Mouse (Mus musculus) spleen, postnatal 10 days (tissue): ENCODE data around the gene Sec14l2.
A peak's percentile ranks its signal among the peaks of the same experiment; 100 is the strongest.

ENCODE experiments used
- DNase-seq, 2 experiments: peaks; one replicate each; pipeline ENCODE4 v3.0.0; 2021 to 2022; ENCODE audit warnings: low spot score in 2 of 2

Gene Sec14l2

GRCm38 (mm10) chr11:4122742-4123579, at the start of gene Sec14l2:
TSS of gene Sec14l2 (minus strand) at chr11:4123415.
- DNase-seq = peak in 1 of 2 experiments; percentile 40

DNA sequence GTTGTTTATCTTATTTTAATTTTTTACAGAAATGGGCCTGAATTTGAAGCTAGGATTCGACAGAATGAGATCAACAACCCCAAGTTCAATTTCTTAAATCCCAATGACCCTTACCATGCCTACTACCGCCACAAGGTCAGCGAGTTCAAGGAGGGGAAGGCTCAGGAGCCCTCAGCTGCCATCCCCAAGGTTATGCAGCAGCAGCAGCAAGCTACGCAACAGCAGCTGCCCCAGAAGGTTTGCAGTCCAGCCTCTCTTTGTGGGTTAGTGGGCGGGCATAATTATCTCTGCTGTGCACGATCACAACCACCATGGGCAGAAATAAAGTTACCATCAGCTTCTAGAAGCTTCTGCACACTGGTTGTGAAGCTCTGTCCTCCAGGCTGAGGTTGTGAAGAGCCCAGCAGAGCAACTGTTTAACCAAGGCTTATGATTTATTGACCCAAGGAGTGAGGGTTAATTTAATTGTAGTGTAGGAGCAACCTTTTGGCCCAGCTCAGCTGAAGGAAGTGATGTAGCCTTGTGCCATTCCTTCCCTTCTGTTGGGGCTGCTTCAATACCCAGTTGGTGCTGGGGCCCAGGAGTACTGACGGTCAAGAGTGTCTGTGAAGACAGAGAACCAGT, 43.4 kb upstream of the Sec14l2 start:
- no peak for DNase-seq

DNA sequence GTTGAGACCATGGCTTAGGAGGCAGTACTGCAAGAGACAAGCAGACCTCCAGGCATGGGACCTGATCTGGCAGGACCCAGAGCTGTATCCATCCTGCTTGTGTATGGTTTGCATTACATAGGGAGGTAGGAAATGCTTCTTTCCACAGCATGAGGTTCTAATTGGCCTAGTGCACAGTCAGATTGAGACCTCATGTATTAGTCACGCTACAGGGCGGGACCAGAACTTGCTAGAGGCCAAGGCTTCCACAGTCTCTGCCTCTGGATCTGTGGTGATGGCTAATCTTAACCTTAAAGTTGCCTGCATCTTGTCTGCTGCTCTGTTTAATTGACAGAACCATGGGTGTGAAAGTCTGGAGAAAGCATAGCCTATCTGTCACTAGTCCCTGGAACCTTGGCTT, 41.5 kb upstream of the Sec14l2 start:
- DNase-seq = no peak

DNA sequence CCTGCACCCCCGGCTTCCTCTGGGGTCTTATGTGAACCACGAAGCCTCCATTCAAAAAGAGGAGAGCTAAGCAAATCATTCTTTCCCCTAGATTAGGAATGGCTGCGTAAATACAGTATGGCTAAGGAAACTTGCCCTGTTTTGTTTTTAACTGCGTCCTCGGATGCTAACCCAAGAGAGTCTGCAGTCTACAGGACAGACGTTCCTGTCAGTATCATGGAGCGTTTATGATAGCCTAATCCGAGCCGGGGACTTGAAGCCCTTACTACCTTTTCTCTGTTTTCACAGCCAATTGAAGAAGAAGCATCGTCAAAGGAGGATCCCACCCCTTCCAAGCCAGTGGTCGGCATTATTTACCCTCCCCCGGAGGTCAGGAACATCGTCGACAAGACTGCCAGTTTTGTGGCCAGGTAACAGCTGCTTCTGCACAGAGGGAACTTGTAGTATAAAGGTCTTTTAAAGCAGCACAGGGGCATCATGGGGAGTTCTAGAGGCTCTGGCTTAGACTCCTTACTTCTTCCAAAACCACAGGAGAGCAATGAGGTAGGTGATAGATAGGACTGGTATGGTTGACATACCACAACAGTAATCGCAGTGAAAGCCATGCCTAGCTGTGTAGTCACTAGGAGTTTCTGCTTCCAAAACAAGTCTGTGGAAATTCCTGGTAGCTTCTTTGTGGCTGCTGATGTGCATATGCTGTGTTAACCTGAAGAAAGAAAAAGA, 37.7 kb upstream of the Sec14l2 start:
- no peak for DNase-seq

DNA sequence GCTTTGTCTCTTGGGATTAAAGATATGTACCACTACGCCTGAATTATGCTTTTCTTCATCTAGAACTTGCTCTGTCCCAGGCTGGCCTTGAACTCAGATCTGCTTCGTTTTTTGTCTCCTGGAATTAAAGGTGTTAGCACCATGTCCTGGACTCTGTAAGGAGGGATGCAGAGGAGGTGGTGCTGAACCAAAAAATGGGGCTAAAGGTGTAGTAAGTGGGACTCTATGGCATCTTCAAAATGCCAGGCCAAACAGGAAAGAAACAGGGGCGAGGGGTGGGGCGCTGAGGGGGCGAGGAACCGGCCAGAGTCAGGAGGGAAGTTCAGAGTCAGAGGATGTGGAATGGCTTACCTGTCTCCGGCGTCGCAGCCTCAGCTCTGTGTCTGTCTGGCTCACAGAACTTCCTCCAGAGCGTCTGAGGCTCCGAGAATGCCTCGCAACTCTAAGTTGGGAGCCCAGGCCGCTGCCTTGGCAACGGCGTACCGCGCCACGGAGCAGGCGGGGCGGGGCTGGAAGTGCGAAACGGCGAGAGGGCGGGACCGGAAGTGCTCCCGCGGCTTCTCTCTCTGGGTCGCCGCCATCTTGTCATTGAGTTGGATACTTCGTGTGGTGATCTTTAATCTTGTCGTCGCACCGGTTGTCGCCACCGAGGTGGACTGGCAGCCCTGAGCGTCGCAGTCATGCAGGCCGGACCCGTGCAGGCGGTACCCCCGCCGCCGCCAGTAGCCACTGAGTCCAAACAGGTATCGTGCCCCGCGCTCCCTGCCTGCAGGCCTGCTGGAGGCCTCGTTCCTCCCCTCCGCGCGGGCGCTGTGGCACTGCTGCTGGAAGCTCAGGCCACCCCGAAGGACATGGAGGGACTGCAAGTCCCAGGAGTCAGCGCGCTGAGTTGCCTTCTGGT, 36.8 kb upstream of the Sec14l2 start, which contains the start of the genes Ccdc157 and Sf3a1:
TSS of gene Ccdc157 (minus strand) at position 486 of the 901 bp plus-strand sequence.
TSS of gene Sf3a1 (plus strand) at position 543 of the 901 bp plus-strand sequence.
- DNase-seq = peak; percentile 86 to 97

DNA sequence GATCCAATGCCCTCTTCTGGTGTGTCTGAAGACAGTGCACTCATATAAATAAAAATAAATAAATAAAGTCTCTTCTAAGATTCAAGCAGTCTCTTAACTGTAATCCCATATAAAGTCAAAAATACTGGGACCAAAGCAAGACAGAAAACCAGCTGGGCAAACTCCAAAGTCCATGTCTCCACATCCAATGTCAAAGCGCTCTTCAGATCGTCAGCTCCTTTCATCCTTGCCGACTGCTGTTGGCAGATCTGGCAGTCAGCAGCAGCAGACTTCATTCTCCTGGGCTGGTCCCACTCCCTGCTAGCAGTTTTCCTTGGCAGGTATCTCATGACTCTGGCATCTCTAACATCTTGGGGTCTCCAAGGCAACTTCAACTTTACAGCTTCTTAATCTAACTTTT, 35.5 kb upstream of the Sec14l2 start:
- no peak for DNase-seq

DNA sequence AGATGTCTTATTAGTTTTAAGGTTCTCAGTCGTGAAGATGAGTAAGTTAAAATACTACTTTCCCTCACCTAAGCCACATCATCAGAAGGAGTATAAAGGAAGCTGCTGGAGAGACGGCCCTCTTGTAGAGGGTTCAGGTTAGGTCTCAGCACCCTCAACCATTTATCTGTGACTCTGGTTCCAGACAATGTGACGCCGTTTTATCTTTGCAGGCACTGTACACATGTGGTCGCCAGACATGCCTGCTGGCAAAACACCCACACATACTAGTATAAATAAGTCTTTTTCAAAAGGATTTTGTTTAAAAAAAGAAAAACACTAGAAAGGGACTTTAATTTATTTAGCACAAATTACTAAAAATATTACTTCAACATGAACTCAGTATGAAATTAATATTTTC, 32.4 kb upstream of the Sec14l2 start:
- DNase-seq = no peak

DNA sequence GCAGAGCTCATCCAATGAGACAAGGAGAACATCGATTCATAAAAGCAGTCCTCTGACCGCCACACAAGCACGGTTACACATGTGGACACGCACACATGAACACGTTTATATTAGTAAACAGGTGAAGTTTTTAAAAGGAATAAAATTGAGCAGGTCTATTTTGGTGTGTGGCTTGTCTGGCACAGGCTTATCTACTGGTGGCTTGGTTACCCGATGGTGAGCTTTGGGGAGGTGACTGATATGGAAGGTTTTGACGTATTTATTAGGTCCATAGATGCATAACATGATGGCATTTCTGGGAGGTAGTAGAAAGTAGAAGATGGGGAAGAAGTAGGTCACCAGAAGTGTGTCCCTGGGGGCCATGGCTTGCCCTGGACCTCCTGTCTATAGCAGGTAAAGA, 30.5 kb upstream of the Sec14l2 start:
- DNase-seq = no peak

- no peak for DNase-seq
These were observed 26.7 kb upstream of the Sec14l2 start for GRCm38 (mm10) chr11:4149886-4150285.

- DNase-seq = no peak
These were observed 25.4 kb upstream of the Sec14l2 start for GRCm38 (mm10) chr11:4148536-4149156.

DNA sequence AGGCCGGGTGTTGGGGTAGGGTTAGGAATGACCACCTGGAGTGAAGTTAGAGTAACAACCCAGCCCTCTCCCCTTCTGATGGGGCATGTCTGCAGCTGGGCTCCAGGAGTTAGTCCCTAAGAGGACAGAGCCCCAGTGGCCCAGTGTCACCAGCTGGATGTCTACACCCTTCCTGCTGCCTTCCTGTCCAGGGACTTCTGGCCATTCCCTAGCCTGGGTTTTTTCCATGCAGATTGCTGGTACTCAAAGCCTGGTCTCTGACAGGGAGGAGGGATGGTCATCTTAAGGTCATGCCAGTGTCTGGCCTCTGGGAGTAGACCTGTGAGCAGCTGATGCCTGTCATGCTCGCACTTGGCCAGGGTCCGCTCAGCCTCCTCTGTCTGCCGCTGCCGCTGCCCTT, 24.9 kb upstream of the Sec14l2 start:
- no peak for DNase-seq

DNA sequence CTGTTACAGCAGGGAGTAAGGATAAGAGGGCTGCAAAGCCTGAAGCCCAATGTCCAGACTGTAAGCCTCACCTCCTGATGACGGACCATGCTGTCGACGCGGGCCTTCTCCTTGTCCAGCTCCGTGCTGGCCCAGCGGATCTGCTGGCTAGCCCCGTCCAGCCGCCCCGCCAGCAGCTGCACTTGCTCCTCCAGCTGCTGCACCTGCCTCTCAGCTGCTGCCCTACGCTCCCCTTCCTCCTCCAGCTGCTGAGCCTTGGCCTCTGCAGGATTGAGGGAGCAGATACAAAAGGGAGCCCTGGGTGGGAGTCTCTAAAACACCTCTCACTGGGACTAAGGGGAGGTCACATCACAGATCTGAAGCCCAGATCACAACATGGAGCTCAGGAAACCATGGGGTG, 23.9 kb upstream of the Sec14l2 start:
- DNase-seq = no peak

DNA sequence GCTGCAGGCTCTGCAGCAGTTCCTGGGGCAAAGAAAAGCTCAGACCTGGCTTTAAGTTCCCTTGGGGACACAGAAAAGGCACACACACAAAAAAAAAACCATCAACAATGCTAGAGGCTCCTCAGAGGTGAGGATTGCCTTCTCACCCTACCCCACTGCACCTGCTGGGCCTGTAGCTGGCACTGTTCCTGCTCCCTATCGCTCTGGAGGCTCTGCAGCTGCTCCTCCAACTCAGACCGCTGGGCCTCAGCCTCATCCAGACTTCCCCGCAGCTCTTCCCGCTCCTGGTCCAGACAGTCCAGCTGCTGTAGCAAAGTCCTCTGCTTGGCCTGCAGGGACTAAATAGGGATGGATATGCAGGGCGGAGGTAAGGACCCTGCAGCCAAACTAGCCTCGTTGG, 23.2 kb upstream of the Sec14l2 start:
- no peak for DNase-seq

- DNase-seq = no peak
These were observed 20.3 kb upstream of the Sec14l2 start for GRCm38 (mm10) chr11:4143281-4144062.

DNA sequence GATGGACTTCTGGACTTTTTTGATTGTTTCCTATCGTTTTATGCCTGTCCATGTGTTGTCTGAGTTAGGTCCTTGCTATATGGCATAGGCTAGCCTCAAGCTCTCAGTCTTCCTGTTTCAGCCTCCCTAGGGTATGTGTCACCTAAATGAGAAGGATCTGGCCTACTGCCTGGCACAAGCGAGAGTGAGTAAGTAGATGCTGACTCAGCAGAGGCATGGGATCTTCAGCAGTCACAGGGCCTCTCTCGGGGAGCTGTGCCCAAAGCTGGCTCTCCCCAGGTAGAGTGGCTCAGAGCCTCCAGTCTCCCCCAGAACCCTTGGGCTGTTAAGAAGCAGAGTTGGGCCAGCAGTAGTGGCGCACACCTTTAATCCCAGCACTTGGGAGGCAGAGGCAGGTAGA, 19.1 kb upstream of the Sec14l2 start:
- DNase-seq = no peak

DNA sequence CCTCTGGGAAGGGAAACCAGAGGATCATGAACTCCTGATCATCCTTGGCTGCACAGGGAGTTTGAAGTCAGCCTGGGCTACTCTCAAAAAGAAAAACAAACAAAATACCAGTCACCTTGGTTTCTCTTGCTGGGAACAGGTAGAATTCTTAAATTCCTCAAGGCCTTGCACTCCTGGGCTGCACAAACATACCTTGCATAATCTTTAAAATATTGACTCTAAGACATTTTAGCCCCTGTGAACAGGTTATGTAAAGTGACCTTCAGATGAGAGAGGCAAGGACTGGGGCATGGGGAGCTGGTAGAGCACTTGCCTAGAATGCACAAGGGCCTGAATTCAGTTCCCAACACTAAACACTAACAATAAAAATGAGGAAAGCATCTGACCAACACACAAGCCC, 18.3 kb upstream of the Sec14l2 start:
- no peak for DNase-seq

GRCm38 (mm10) chr11:4138964-4139363, 15.7 kb upstream of the Sec14l2 start:
- no peak for DNase-seq

GRCm38 (mm10) chr11:4134986-4135935, 12.0 kb upstream of the Sec14l2 start, which contains the start of gene Rnf215:
TSS of gene Rnf215 (plus strand) at chr11:4135202.
- peak; percentile 95 to 96 for DNase-seq

GRCm38 (mm10) chr11:4134400-4134799, 11.2 kb upstream of the Sec14l2 start:
- DNase-seq = no peak
